Mouse (Mus musculus) liver, embryonic 14.5 days (tissue): ENCODE results near the gene Olfr376. TPM values are rescaled to one million over a fixed set of nuclear protein-coding genes. Genes with fewer than 3 reads are reported as not detected.

ENCODE experiments used
- ATAC-seq: fragments of 200-750 bp; cut with Nextera tagmentation; 2 replicates; pipeline ENCODE4 v1.8.0; 2017; ENCODE audit warnings: moderate number of reproducible peaks, mild to moderate bottlenecking, moderate library complexity; ENCODE audit not compliant: insufficient read depth
- DNase-seq, 3 experiments: peaks; one replicate each; pipeline ENCODE4 v3.0.0-alpha.2; 2012 to 2013; ENCODE audit warnings: low read depth in 3 of 3, low spot score in 3 of 3
- H3K27ac ChIP-seq: fragments of 300-500 bp; sonication (generic); 2 replicates; pipeline ENCODE4 v1.5.1; 2014; ENCODE audit warnings: moderate library complexity, mild to moderate bottlenecking, control low read depth, inconsistent platforms
- H3K27me3 ChIP-seq: fragments of 300-500 bp; sonication (generic); 2 replicates; pipeline ENCODE4 v1.6.1; 2014; ENCODE audit warnings: mild to moderate bottlenecking, low read length, moderate library complexity; ENCODE audit not compliant: control insufficient read depth, insufficient read depth
- H3K36me3 ChIP-seq: fragments of 300-500 bp; sonication (generic); replicated peaks from 2 replicates; pipeline ENCODE4 v1.6.1; 2014; ENCODE audit warnings: low read depth; ENCODE audit not compliant: control insufficient read depth, insufficient read depth
- H3K4me1 ChIP-seq, 2 experiments: fragments of 200-500 bp in 1 of 2; fragments of 300-500 bp in 1 of 2; sonication (generic) in 1 of 2; replicated peaks; 2 replicates each; pipeline ENCODE4 v1.6.1; 2012 to 2014; ENCODE audit warnings: antibody characterized with exemption in 1 of 2, inconsistent platforms in 1 of 2, low read length in 1 of 2; ENCODE audit not compliant: control insufficient read depth in 2 of 2, insufficient read depth in 2 of 2
- H3K4me2 ChIP-seq: fragments of 300-500 bp; sonication (generic); 2 replicates; pipeline ENCODE4 v1.6.1; 2014; ENCODE audit warnings: low read depth, mild to moderate bottlenecking, control low read depth, moderate library complexity
- H3K4me3 ChIP-seq, 2 experiments: fragments of 200-500 bp in 1 of 2; fragments of 300-500 bp in 1 of 2; sonication (generic) in 1 of 2; 2 replicates each; pipeline ENCODE4 v1.5.1; 2012 to 2014; ENCODE audit warnings: low read depth in 2 of 2, low read length in 2 of 2, mild to moderate bottlenecking in 2 of 2, control low read depth in 1 of 2, inconsistent platforms in 1 of 2, moderate library complexity in 1 of 2; ENCODE audit not compliant: insufficient read depth in 1 of 2
- H3K9ac ChIP-seq: fragments of 300-500 bp; sonication (generic); replicated peaks from 2 replicates; pipeline ENCODE4 v1.6.1; 2014; ENCODE audit warnings: mild to moderate bottlenecking, control low read depth, moderate library complexity
- H3K9me3 ChIP-seq: fragments of 300-500 bp; sonication (generic); 2 replicates; pipeline ENCODE4 v1.6.1; 2016; ENCODE audit warnings: low read length, mixed read lengths; ENCODE audit not compliant: control insufficient read depth
- CTCF ChIP-seq: IDR thresholded peaks from 2 replicates; pipeline ENCODE4 v1.5.1; 2016; ENCODE audit warnings: antibody characterized with exemption, low read depth, control low read depth
- EP300 ChIP-seq: IDR thresholded peaks from 2 replicates; pipeline ENCODE4 v1.6.1; 2016; ENCODE audit warnings: antibody characterized with exemption, low read depth
- WGBS: fragments of 180-500 bp; shearing (Covaris S2); extraction: QIAGEN DNeasy Blood & Tissue Kit; methylation state at CpG from one replicate; pipeline ENCODE4 v1.1.7; 2014; ENCODE audit not compliant: insufficient replicate concordance; 5-methylcytosine and 5-hydroxymethylcytosine counted together
- polyA plus RNA-seq, 2 experiments: library from polyadenylated mRNA; depleted of rRNA in 1 of 2; stranded (reverse) in 1 of 2; unstranded in 1 of 2; fragments of >200 nt; fragmentation: Nextera tagmentation in 1 of 2; extraction: Ambion mirVana in 1 of 2; gene quantifications; 2 replicates each; pipeline versions ENCODE4 v1.2.1 to v1.2.3; 2012 to 2014

Gene Olfr376
- polyA plus RNA-seq (2012; rRNA removed), result not detected in 2 replicates
- polyA plus RNA-seq (2014; fragmentation: Nextera tagmentation; extraction: Ambion mirVana), result not detected in 2 replicates

DNA sequence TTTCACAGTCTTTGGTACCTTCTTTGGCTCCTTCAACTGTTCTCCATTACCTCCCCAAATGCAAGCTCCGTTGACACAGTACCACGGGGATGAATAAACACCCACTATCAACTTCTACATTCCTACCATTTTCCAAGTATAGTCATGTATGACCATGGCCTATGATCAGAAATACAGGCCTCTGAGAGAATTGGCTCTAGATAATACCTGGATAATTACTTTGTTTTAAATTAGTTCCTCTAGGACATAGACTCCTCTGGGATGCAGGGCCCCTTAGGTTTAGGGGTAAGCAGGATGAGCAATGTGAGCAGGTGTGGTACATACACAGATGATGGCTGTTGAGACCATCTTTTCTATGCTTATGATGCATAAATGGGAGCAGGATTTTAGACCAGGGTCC, at the start of gene Olfr376:
TSS of gene Olfr376 (plus strand) at position 301 of the 400 bp plus-strand sequence.
- DNase-seq (no peak), ATAC-seq (no peak)
- Histone ChIP-seq H3K36me3 (no peaks in the 10 kb centered on the region), H3K27ac (no peak within 1 kb of the TSS), H3K4me1 (no peaks in the 10 kb centered on the region), H3K9ac (no peak within 1 kb of the TSS), H3K4me3 (no peak within 1 kb of the TSS), H3K9me3 (no peaks in the 10 kb centered on the region), H3K27me3 (no peaks in the 10 kb centered on the region), H3K4me2 (no peak within 1 kb of the TSS)
- TF ChIP-seq CTCF, result no peak
- TF ChIP-seq EP300, result no peak
- 69% methylated on average over 2 of the region's 2 CpGs for WGBS

GRCm38 (mm10) chr11:73323906-73324830, 46.9 kb upstream of the Olfr376 start:
- Histone ChIP-seq H3K4me1 (0 out of 4 replicates have a peak, but pooled peaks cover 0 to 2% of the 10 kb centered on the region in 2 experiments), H3K27me3 (no peaks in the 10 kb centered on the region), H3K9me3 (no peaks in the 10 kb centered on the region), H3K9ac (no peak overlapping the region), H3K27ac (no peak overlapping the region), H3K4me3 (no peak overlapping the region), H3K36me3 (no peaks in the 10 kb centered on the region), H3K4me2 (no peak overlapping the region)
- DNase-seq (no peak), ATAC-seq (no peak)
- WGBS, result 50% methylated on average over 9 of the region's 9 CpGs
- TF ChIP-seq EP300 (no peak), CTCF (no peak)

GRCm38 (mm10) chr11:73326485-73326886, 44.6 kb upstream of the Olfr376 start:
- Histone ChIP-seq H3K9me3 (no peaks in the 10 kb centered on the region), H3K4me3 (peak overlapping the region; percentile 6 to 26; a peak in 2 of 4 replicates), H3K27me3 (no peaks in the 10 kb centered on the region), H3K4me2 (peak overlapping the region; percentile 28; the same call in 1 of the 2 replicates), H3K9ac (no peak overlapping the region), H3K27ac (no peak overlapping the region), H3K4me1 (0 out of 4 replicates have a peak, but pooled peaks cover 0 to 2% of the 10 kb centered on the region in 2 experiments), H3K36me3 (no peaks in the 10 kb centered on the region)
- WGBS, result 22% methylated on average over 12 of the region's 12 CpGs
- ATAC-seq, result peak; percentile 75; the same call in 1 of the 2 replicates
- peak; percentile 12 to 20 (median 17) for DNase-seq
- TF ChIP-seq EP300, result no peak
- TF ChIP-seq CTCF, result no peak

GRCm38 (mm10) chr11:73327361-73327760, 43.7 kb upstream of the Olfr376 start:
- no peak overlapping the region for H3K9ac ChIP-seq
- TF ChIP-seq EP300 (no peak), CTCF (no peak)
- no peaks in the 10 kb centered on the region for H3K9me3 ChIP-seq
- no peaks in the 10 kb centered on the region for H3K27me3 ChIP-seq
- no peak overlapping the region for H3K4me3 ChIP-seq
- DNase-seq, result no peak
- WGBS, result 70% methylated on average over 4 of the region's 4 CpGs
- H3K4me2 ChIP-seq, result no peak overlapping the region
- H3K36me3 ChIP-seq, result no peaks in the 10 kb centered on the region
- H3K27ac ChIP-seq, result no peak overlapping the region
- H3K4me1 ChIP-seq, result 0 out of 4 replicates have a peak, but pooled peaks cover 0 to 2% of the 10 kb centered on the region in 2 experiments
- ATAC-seq, result no peak

DNA sequence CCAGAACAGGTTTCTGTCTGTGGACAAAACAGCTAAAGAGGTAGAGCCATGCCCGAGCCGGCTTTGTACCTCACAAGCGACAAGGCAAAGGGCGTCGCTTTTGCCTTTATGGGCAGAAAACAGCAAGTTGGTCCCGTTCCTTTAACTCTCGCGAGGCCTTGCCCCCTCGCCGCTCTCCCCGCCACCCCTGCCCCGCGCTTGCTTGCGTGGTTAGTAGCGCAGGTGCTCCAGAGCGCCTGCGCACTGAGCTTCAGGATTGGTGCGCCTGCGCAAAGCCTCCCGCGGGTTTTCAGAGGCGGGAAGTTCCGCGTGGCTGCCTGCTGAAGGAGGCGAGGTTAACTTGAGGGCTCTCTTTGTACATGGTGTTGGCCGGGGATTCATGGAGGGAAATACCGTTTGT, 41.6 kb upstream of the Olfr376 start, which contains the start of the genes Aspa, Gm49340 and Spata22:
TSS of gene Aspa (minus strand) at position 155 of the 400 bp plus-strand sequence.
TSS of gene Gm49340 (plus strand) at position 300 of the 400 bp plus-strand sequence.
TSS of gene Spata22 (plus strand) at position 300 of the 400 bp plus-strand sequence.
- Histone ChIP-seq H3K4me1 (0 out of 4 replicates have a peak, but pooled peaks cover 0 to 2% of the 10 kb centered on the region in 2 experiments), H3K9ac (no peak within 1 kb of the TSS), H3K4me3 (no peak within 1 kb of the TSS), H3K27me3 (no peaks in the 10 kb centered on the region), H3K9me3 (no peaks in the 10 kb centered on the region), H3K36me3 (no peaks in the 10 kb centered on the region), H3K4me2 (no peak within 1 kb of the TSS), H3K27ac (no peak within 1 kb of the TSS)
- DNase-seq, result no peak
- WGBS, result 76% methylated on average over 27 of the region's 27 CpGs
- ATAC-seq, result no peak
- TF ChIP-seq CTCF (no peak), EP300 (no peak)
